Mouse (Mus musculus): ENCODE data around the gene Tab1. TPM values are rescaled to one million over a fixed set of nuclear protein-coding genes. Genes with fewer than 3 reads are reported as not detected.
A peak's percentile ranks its signal among the peaks of the same experiment; 100 is the strongest.

Gene Tab1
- polyA plus RNA-seq, 1 experiment from 2014 or later: 12.6 TPM

GRCm38 (mm10) chr15:80137945-80138791 is 5.2 kb downstream of the Tab1 start:
- TF ChIP-seq CTCF (IDR thresholded peaks at IDR 0.05; ENCODE audit: low read depth): 0 out of 2 replicates have a peak, but pooled peaks have one; percentile 27
- Histone ChIP-seq H3K9ac (ENCODE audit: low read depth, low read length) (no peak overlapping the region), H3K36me3 (ENCODE audit: control insufficient read depth, insufficient read depth) (no peaks in the 10 kb centered on the region), H3K4me1 (replicated peaks; ENCODE audit: control insufficient read depth, insufficient read depth, low read length) (peaks cover 12% of the 10 kb centered on the region), H3K27me3 (replicated peaks; ENCODE audit: control insufficient read depth, insufficient read depth, low read length) (no peaks in the 10 kb centered on the region), H3K4me2 (replicated peaks; ENCODE audit: low read depth) (no peak overlapping the region), H3K9me3 (ENCODE audit: control insufficient read depth) (no peaks in the 10 kb centered on the region), H3K27ac (ENCODE audit: low read depth, low read length) (peak overlapping the region; percentile 15; the same call in 1 of the 2 replicates), H3K4me3 (ENCODE audit: low read depth, low read length) (no peak overlapping the region)
- ATAC-seq: no peak
- 64% methylated on average over 17 of the region's 17 CpGs for WGBS

DNA sequence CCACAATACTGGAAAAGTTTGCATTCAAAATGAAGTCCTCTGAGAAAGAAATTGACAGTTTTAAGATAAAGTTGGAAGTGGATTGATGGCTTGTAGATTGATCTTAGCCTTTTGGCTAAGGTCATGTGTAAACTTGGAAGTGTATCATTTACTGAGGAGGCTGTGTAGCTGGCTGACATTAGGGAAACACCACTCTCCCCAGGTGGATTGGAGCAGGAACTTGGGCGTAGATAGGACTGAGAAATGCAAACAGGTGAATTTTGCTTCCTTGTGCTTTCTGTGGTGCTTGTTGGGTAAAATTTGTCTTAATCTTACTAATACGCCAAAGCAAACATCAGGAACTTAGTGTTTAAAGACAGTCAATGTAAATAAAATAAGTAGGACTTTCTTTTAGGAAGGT is 7.4 kb downstream of the Tab1 start:
- Histone ChIP-seq H3K4me3 (ENCODE audit: low read depth, low read length) (no peak overlapping the region), H3K27ac (ENCODE audit: low read depth, low read length) (peak overlapping the region; percentile 54; the same call in 1 of the 2 replicates), H3K4me1 (replicated peaks; ENCODE audit: control insufficient read depth, insufficient read depth, low read length) (0 out of 2 replicates have a peak, but pooled peaks cover 3% of the 10 kb centered on the region), H3K9ac (ENCODE audit: low read depth, low read length) (no peak overlapping the region), H3K4me2 (replicated peaks; ENCODE audit: low read depth) (no peak overlapping the region), H3K9me3 (ENCODE audit: control insufficient read depth) (no peaks in the 10 kb centered on the region), H3K27me3 (replicated peaks; ENCODE audit: control insufficient read depth, insufficient read depth, low read length) (no peaks in the 10 kb centered on the region), H3K36me3 (ENCODE audit: control insufficient read depth, insufficient read depth) (no peaks in the 10 kb centered on the region)
- no peak for TF ChIP-seq CTCF (IDR thresholded peaks at IDR 0.05; ENCODE audit: low read depth)
- ATAC-seq: no peak
- 55% methylated on average over 2 of the region's 2 CpGs for WGBS

- no peak overlapping the region for H3K4me3 ChIP-seq (ENCODE audit: low read depth, low read length)
- no peaks in the 10 kb centered on the region for H3K9me3 ChIP-seq (ENCODE audit: control insufficient read depth)
- no peak overlapping the region for H3K4me2 ChIP-seq (replicated peaks; ENCODE audit: low read depth)
- H3K27me3 ChIP-seq (replicated peaks; ENCODE audit: control insufficient read depth, insufficient read depth, low read length): no peaks in the 10 kb centered on the region
- no peak overlapping the region for H3K9ac ChIP-seq (ENCODE audit: low read depth, low read length)
- 0 out of 2 replicates have a peak, but pooled peaks cover 3% of the 10 kb centered on the region for H3K4me1 ChIP-seq (replicated peaks; ENCODE audit: control insufficient read depth, insufficient read depth, low read length)
- H3K36me3 ChIP-seq (ENCODE audit: control insufficient read depth, insufficient read depth): no peaks in the 10 kb centered on the region
- no peak for ATAC-seq
- H3K27ac ChIP-seq (ENCODE audit: low read depth, low read length): 0 out of 2 replicates have a peak overlapping the region, but pooled peaks have one; percentile 5
- 53% methylated on average over 3 of the region's 3 CpGs for WGBS
- no peak for TF ChIP-seq CTCF (IDR thresholded peaks at IDR 0.05; ENCODE audit: low read depth)
Measured at GRCm38 (mm10) chr15:80140878-80141277, 8.0 kb downstream of the Tab1 start.

GRCm38 (mm10) chr15:80142130-80142529 is 9.2 kb downstream of the Tab1 start:
- Histone ChIP-seq H3K4me1 (replicated peaks; ENCODE audit: control insufficient read depth, insufficient read depth, low read length) (0 out of 2 replicates have a peak, but pooled peaks cover 3% of the 10 kb centered on the region), H3K27ac (ENCODE audit: low read depth, low read length) (no peak overlapping the region), H3K9me3 (ENCODE audit: control insufficient read depth) (no peaks in the 10 kb centered on the region), H3K9ac (ENCODE audit: low read depth, low read length) (no peak overlapping the region), H3K36me3 (ENCODE audit: control insufficient read depth, insufficient read depth) (no peaks in the 10 kb centered on the region), H3K4me3 (ENCODE audit: low read depth, low read length) (no peak overlapping the region), H3K4me2 (replicated peaks; ENCODE audit: low read depth) (no peak overlapping the region), H3K27me3 (replicated peaks; ENCODE audit: control insufficient read depth, insufficient read depth, low read length) (no peaks in the 10 kb centered on the region)
- peak; percentile 56 for TF ChIP-seq CTCF (IDR thresholded peaks at IDR 0.05; ENCODE audit: low read depth)
- no peak for ATAC-seq
- 98% methylated on average over 3 of the region's 3 CpGs for WGBS

GRCm38 (mm10) chr15:80143760-80144159 is 10.8 kb downstream of the Tab1 start:
- Histone ChIP-seq H3K9me3 (ENCODE audit: control insufficient read depth) (no peaks in the 10 kb centered on the region), H3K36me3 (ENCODE audit: control insufficient read depth, insufficient read depth) (peaks cover 4% of the 10 kb centered on the region; the same call in 1 of the 2 replicates), H3K4me2 (replicated peaks; ENCODE audit: low read depth) (no peak overlapping the region), H3K4me1 (replicated peaks; ENCODE audit: control insufficient read depth, insufficient read depth, low read length) (0 out of 2 replicates have a peak, but pooled peaks cover 3% of the 10 kb centered on the region), H3K9ac (ENCODE audit: low read depth, low read length) (no peak overlapping the region), H3K27ac (ENCODE audit: low read depth, low read length) (no peak overlapping the region), H3K4me3 (ENCODE audit: low read depth, low read length) (no peak overlapping the region), H3K27me3 (replicated peaks; ENCODE audit: control insufficient read depth, insufficient read depth, low read length) (no peaks in the 10 kb centered on the region)
- ATAC-seq: no peak
- TF ChIP-seq CTCF (IDR thresholded peaks at IDR 0.05; ENCODE audit: low read depth): no peak
- WGBS: 87% methylated on average over 6 of the region's 6 CpGs

- no peak overlapping the region for H3K9ac ChIP-seq (ENCODE audit: low read depth, low read length)
- H3K27ac ChIP-seq (ENCODE audit: low read depth, low read length): no peak overlapping the region
- no peak for ATAC-seq
- H3K27me3 ChIP-seq (replicated peaks; ENCODE audit: control insufficient read depth, insufficient read depth, low read length): no peaks in the 10 kb centered on the region
- 83% methylated on average over 5 of the region's 5 CpGs for WGBS
- H3K36me3 ChIP-seq (ENCODE audit: control insufficient read depth, insufficient read depth): peaks cover 16% of the 10 kb centered on the region; the same call in 1 of the 2 replicates
- TF ChIP-seq CTCF (IDR thresholded peaks at IDR 0.05; ENCODE audit: low read depth): no peak
- H3K4me3 ChIP-seq (ENCODE audit: low read depth, low read length): no peak overlapping the region
- H3K4me1 ChIP-seq (replicated peaks; ENCODE audit: control insufficient read depth, insufficient read depth, low read length): no peaks in the 10 kb centered on the region
- no peak overlapping the region for H3K4me2 ChIP-seq (replicated peaks; ENCODE audit: low read depth)
- no peaks in the 10 kb centered on the region for H3K9me3 ChIP-seq (ENCODE audit: control insufficient read depth)
Measured at GRCm38 (mm10) chr15:80145397-80145796, 12.5 kb downstream of the Tab1 start.
